Mouse (Mus musculus) kidney, adult 8-10 months (tissue): ENCODE measurements at regions not wholly inside any gene's neighbourhood (a gene's known extent, or its start where the extent isn't known, plus 50 kb on each side); places are given as distances from the start of the nearest gene placed in this dataset.

Source experiments
- DNase-seq, 2 experiments: peaks; one replicate each; pipeline ENCODE4 v3.0.0; 2022

GRCm38 (mm10) chr17:14764796-14765195, 70.8 kb upstream of the Thbs2 start:
- DNase-seq = no peak

GRCm38 (mm10) chr17:14753095-14753494, 59.1 kb upstream of the Thbs2 start:
- peak; percentile 15 to 24 for DNase-seq

GRCm38 (mm10) chr17:14750519-14751145, 56.6 kb upstream of the Thbs2 start:
- no peak for DNase-seq

GRCm38 (mm10) chr17:14749281-14749680, 55.2 kb upstream of the Thbs2 start:
- no peak for DNase-seq

GRCm38 (mm10) chr17:14747255-14747869, 53.3 kb upstream of the Thbs2 start:
- DNase-seq = no peak

- no peak for DNase-seq
Measured at GRCm38 (mm10) chr17:14745512-14745911, 51.5 kb upstream of the Thbs2 start.

- DNase-seq = no peak
Measured at GRCm38 (mm10) chr17:14744010-14744409, 50.0 kb upstream of the Thbs2 start.
